Mouse (Mus musculus): ENCODE measurements around the gene Gm37240.

The Gm37240 gene

DNA sequence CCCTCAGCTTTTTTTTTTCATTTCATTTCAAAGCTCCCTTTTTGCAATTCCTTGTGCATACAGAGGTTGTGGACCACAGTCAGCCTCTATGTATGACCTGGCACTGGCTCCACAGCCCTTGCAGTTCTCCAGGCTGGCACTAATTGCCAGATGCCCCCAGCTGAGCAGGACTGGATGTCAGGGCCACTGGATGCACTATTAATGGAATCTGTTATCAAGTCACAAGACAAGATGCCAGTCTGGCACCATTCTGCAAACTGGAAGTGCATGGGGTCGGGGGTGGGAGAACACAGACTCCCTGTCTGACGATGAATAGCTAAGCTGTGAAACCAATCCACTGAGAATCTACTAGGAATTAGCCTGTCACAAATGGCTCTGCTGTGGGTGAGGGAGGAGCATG lies 336.0 kb downstream of the Gm37240 start:
- DNase-seq: no peak

DNA sequence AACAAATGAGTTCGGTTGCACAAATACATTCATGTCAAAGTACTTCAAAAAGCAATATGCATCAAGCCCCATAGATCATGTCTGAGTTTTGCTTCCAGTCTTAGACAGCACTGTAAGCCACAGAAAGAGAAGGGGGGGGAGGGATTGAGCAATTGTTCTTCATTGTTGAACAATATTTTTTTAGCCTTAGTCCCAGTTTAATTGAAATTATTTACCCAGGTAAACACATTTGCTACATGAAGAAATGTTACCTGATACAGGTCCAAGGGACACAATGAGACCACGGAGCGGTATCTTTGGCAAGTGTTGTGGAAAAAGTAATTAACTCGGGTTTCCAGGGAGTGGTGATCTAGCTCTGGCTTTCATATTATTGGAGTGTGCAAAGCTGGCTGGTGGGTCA lies 337.0 kb downstream of the Gm37240 start:
- DNase-seq: no peak

DNA sequence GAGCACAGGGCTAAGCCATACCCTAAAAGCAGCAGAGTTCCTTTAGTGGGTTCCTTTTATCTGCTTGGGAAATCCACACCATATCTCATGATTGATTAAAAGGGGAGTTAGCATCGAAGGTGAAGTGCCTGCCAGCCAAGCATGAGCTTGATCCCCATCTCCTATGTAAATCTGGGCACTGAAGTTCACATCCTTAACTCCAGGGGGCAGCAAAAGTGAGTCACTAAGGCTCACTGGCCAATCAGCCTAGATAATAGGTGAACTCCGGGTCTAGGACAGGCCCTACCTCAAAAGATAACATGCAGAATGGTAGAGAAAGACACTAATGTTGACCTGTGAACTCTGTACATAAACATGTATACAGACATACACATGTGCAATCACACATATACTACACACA lies 343.7 kb downstream of the Gm37240 start:
- no peak for DNase-seq

DNA sequence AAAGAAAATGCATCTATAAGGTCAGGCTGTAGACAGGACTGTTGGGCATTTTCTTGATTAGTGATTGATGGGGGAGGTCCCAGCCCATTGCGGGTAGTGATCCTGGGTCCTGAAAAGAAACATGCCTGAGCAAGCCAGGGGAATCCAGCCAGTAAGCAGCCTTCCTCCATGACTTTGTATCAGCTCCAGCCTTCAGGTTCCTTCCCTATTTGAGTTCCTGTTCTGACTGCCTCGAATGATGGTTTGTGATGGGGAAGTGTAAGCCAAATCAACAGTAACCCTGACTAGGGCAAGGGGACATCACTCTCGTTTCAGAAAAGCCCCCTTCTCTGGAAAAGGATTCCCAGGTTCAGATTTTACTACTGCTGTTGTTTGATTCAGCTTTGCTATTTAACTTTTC lies 344.6 kb downstream of the Gm37240 start:
- no peak for DNase-seq

GRCm38 (mm10) chr3:85535621-85536520 lies 351.4 kb downstream of the Gm37240 start:
- DNase-seq: no peak

- DNase-seq: no peak
Measured at GRCm38 (mm10) chr3:85535042-85535441, 352.3 kb downstream of the Gm37240 start.

DNA sequence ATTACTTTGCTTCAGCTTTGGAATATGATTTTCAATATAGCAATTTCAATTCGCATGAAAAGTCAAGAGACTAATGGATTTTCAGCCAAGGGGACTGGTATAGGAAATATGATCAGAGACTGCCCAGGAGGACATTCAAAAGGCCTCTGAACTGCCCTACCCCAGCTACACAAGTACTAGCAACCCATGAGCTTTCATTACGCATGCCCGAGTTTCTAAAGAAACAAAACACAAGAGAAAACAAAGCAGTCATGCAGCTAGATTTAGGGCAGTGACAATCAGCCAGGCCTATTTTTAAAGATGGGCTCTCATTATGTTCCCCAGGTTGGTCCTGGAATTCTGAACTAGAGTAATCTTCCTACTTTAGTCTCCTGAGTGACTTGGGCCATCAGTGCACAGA lies 354.9 kb downstream of the Gm37240 start:
- DNase-seq: no peak

DNA sequence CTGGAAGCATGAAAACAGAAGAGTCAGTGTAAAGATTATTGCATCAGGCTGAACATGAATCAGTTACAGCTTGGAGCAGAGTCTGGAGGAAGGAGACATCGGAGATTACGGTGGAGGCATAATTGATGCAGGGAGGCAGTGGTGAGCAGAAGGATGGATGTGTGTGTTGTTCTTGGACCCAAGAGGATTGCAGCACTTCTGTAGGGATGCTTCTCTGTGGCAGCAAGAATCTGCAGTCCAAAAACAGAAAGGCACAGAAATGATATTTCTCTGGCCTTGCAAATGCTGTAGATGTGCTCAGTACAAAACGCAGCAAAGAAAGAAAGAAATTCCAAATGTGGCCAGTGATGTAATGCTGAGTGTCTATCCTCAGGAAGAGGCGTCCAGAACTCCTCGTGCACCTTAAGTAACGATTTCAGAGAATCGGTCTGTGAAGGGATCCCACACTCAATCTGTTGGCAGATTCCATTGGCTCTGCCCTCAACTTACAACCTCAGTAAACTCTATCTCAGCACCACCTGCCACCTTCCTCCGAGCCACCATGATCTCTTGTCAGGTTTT lies 356.6 kb downstream of the Gm37240 start:
- DNase-seq: no peak

DNA sequence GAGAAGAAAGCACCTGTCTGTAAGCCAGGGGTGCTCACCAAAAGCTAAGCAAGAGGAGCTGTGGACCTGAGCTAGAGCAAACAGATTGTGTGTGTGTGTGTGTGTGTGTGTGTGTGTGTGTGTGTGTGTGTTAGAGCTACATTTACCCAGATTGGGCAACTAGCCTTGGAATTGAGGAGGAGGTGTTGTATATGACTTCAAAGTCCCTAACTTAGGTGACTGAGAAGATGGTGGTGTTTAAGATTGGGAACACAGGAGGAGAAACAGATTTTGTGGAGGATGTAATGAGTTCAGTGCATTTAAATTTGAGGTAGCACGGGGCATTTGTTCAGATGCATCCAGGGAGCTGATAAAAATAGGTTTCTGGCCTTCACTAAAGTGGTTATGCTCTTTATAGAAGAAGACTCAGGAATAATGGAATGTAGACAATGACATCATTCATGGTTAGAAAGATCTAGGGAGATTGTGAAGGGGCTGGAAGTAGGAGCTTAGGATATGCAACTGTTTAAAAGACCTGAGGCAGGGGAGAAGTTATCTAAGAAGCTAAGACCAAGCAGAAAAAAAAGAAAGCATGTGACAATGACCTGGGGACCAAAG lies 365.9 kb downstream of the Gm37240 start:
- no peak for DNase-seq

- no peak for DNase-seq
Measured at GRCm38 (mm10) chr3:85518668-85519067, 368.6 kb downstream of the Gm37240 start.

- no peak for DNase-seq
Measured at GRCm38 (mm10) chr3:85518072-85518471, 369.2 kb downstream of the Gm37240 start.

GRCm38 (mm10) chr3:85516739-85517396 lies 370.4 kb downstream of the Gm37240 start:
- no peak for DNase-seq

DNA sequence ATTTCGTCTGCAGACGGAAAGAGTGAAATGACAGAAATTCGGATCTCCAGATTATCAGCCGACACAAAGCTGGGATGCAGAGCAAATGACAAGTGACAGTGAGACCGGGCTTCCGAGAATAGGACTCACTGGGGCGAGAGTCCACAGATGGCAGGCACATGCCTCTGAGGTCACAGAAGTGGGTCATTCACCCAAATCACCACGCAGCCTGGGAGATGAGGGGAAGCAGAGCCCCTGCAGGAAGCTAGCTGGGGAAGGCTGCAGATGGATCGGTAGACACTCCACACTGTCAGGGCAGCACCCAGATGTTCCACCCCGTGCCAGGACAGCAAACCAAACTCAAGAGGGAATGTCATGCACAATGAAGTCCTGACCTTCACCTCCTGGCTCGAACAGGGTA lies 372.6 kb downstream of the Gm37240 start:
- no peak for DNase-seq

DNA sequence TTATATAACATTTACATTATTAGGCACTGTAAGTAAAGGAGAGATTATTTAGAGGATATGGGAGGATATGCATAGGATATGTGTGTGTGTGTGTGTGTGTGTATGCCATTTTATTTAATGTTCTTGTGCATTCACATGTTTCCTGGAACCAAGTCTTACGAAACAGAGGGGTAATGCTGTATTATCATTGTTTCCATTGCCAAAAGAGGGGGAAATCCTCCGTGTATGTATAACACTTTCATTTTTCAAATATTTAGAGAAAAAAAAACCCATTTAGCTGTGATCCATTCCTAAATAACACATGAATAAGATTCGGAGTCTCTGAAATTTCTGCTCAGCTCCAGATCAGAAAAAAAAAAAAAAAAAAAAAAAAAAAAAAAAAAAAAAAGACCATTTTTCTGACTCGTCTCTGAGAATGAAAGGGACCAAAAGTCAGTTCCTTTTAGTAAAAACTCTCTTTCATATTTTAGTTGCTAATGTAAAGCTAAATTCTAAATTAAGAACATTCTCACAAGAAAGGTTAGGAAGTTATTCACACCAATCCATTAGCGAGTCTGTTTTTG lies 378.5 kb downstream of the Gm37240 start:
- DNase-seq: no peak

- DNase-seq: no peak
Measured at GRCm38 (mm10) chr3:85500096-85500495, 387.2 kb downstream of the Gm37240 start.

GRCm38 (mm10) chr3:85496146-85496545 lies 391.2 kb downstream of the Gm37240 start:
- DNase-seq: no peak

GRCm38 (mm10) chr3:85493796-85494195 lies 393.5 kb downstream of the Gm37240 start:
- no peak for DNase-seq

GRCm38 (mm10) chr3:85490204-85490603 lies 397.1 kb downstream of the Gm37240 start:
- no peak for DNase-seq

- DNase-seq: no peak
Measured at GRCm38 (mm10) chr3:85487379-85487778, 399.9 kb downstream of the Gm37240 start.

GRCm38 (mm10) chr3:85485536-85486190 lies 401.7 kb downstream of the Gm37240 start:
- DNase-seq: no peak

- no peak for DNase-seq
Measured at GRCm38 (mm10) chr3:85482636-85483035, 404.7 kb downstream of the Gm37240 start.

DNA sequence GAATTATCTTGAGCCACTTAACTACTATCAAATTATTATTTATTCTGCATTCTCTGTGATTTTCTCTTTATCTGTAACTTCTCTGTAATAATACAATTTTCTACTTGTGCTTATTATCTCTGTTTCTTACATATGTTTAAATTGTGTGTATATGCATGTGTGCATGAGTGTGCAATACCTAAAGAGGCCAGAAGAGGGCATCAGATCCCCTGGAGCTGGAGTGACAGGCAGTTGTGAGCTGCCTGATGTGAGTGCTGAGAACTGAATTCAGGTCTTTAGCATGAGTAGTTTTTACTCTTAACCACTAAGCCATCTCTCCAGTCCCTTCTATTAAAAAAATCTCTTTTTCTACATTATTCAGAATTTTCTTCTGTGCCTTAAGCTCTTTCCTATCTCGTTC lies 406.7 kb downstream of the Gm37240 start:
- no peak for DNase-seq

GRCm38 (mm10) chr3:85478731-85479130 lies 408.6 kb downstream of the Gm37240 start:
- no peak for DNase-seq
